Mouse (Mus musculus) MEL (cell line): Measurements from ENCODE around the gene Tcf7l2. TPM values are rescaled to one million over a fixed set of nuclear protein-coding genes. Genes with fewer than 3 reads are reported as not detected.

Experiments
- DNase-seq: peaks from one replicate; pipeline ENCODE4 v3.0.0; 2011; ENCODE audit warnings: low read depth, low spot score
- H3K27ac ChIP-seq: 2 replicates; pipeline ENCODE4 v1.5.1; 2012; ENCODE audit warnings: low read depth, mild to moderate bottlenecking, control low read depth, low read length, moderate library complexity; ENCODE audit not compliant: control insufficient read depth
- H3K27me3 ChIP-seq, 2 experiments: fragments of 150-350 bp in 1 of 2; sonication (generic) in 1 of 2; 2 replicates each; pipeline ENCODE4 v1.6.1; 2012; ENCODE audit warnings: low read length in 2 of 2, mild to moderate bottlenecking in 2 of 2, improper control_type of control experiment in 1 of 2, moderate library complexity in 1 of 2; ENCODE audit not compliant: insufficient read depth in 2 of 2, control insufficient read depth in 1 of 2
- H3K36me3 ChIP-seq, 2 experiments: 2 replicates each; pipeline ENCODE4 v1.6.1; 2012 to 2014; ENCODE audit warnings: low read length in 2 of 2, improper control_type of control experiment in 1 of 2, inconsistent platforms in 1 of 2, mild to moderate bottlenecking in 1 of 2; ENCODE audit not compliant: insufficient read depth in 2 of 2, control insufficient read depth in 1 of 2
- H3K4me1 ChIP-seq, 2 experiments: fragments of 150-350 bp in 1 of 2; sonication (generic) in 1 of 2; 2 replicates each; pipeline ENCODE4 v1.6.1; 2012; ENCODE audit warnings: low read length in 2 of 2, improper control_type of control experiment in 1 of 2, mild to moderate bottlenecking in 1 of 2; ENCODE audit not compliant: insufficient read depth in 2 of 2, control insufficient read depth in 1 of 2
- H3K4me3 ChIP-seq, 2 experiments: fragments of 150-350 bp in 1 of 2; sonication (generic) in 1 of 2; 2 replicates each; pipeline ENCODE4 v1.5.1; 2012; ENCODE audit warnings: low read depth in 2 of 2, low read length in 2 of 2, mild to moderate bottlenecking in 2 of 2, moderate library complexity in 2 of 2, control low read depth in 1 of 2, improper control_type of control experiment in 1 of 2; ENCODE audit not compliant: control insufficient read depth in 1 of 2, insufficient read depth in 1 of 2
- H3K79me2 ChIP-seq: 2 replicates; pipeline ENCODE4 v1.6.1; 2012; ENCODE audit warnings: mild to moderate bottlenecking, low read length, moderate library complexity; ENCODE audit not compliant: control insufficient read depth, poor library complexity, insufficient read depth
- H3K9ac ChIP-seq: 2 replicates; pipeline ENCODE4 v1.6.1; 2012; ENCODE audit warnings: low read depth, mild to moderate bottlenecking, control low read depth, low read length, moderate library complexity; ENCODE audit not compliant: control insufficient read depth, poor library complexity, severe bottlenecking
- H3K9me3 ChIP-seq: fragments of 150-350 bp; sonication (generic); replicated peaks from 2 replicates; pipeline ENCODE4 v1.6.1; 2012; ENCODE audit warnings: mild to moderate bottlenecking, low read length, improper control_type of control experiment, moderate library complexity; ENCODE audit not compliant: insufficient read depth
- BHLHE40 ChIP-seq: IDR thresholded peaks from 2 replicates; pipeline ENCODE4 v1.6.1; 2012; ENCODE audit warnings: low read depth, mild to moderate bottlenecking, inconsistent platforms, low read length, improper control_type of control experiment, borderline replicate concordance
- CHD1 ChIP-seq: IDR thresholded peaks from 2 replicates; pipeline ENCODE4 v1.6.1; 2012; ENCODE audit warnings: low read depth, mild to moderate bottlenecking, inconsistent platforms, low read length, improper control_type of control experiment
- CHD2 ChIP-seq: IDR thresholded peaks from 2 replicates; pipeline ENCODE4 v1.6.1; 2011; ENCODE audit warnings: low read length, improper control_type of control experiment
- E2F4 ChIP-seq: IDR thresholded peaks from 2 replicates; pipeline ENCODE4 v1.6.1; 2011; ENCODE audit warnings: low read depth, low read length, improper control_type of control experiment, borderline replicate concordance
- ELF1 ChIP-seq: IDR thresholded peaks from 2 replicates; pipeline ENCODE4 v1.6.1; 2014; ENCODE audit warnings: low read depth, mild to moderate bottlenecking, inconsistent platforms, low read length, improper control_type of control experiment, moderate library complexity
- GABPA ChIP-seq: IDR thresholded peaks from 2 replicates; pipeline ENCODE4 v1.6.1; 2012; ENCODE audit warnings: low read depth, mild to moderate bottlenecking, inconsistent platforms, low read length, improper control_type of control experiment, moderate library complexity
- HCFC1 ChIP-seq: IDR thresholded peaks from 2 replicates; pipeline ENCODE4 v1.6.1; 2012; ENCODE audit warnings: low read depth, mild to moderate bottlenecking, inconsistent platforms, low read length, improper control_type of control experiment, moderate library complexity
- JUND ChIP-seq: IDR thresholded peaks from 2 replicates; pipeline ENCODE4 v1.6.1; 2011; ENCODE audit warnings: low read depth, mild to moderate bottlenecking, improper control_type of control experiment, low read length
- KAT2A ChIP-seq: conservative IDR thresholded peaks from 2 replicates; pipeline ENCODE4 v1.6.1; 2012; ENCODE audit warnings: low read depth, low read length, improper control_type of control experiment, inconsistent platforms
- MAZ ChIP-seq: IDR thresholded peaks from 2 replicates; pipeline ENCODE4 v1.6.1; 2012; ENCODE audit warnings: low read depth, mild to moderate bottlenecking, inconsistent platforms, low read length, improper control_type of control experiment
- MEF2A ChIP-seq: IDR thresholded peaks from 2 replicates; pipeline ENCODE4 v1.6.1; 2014; ENCODE audit warnings: low read depth, mild to moderate bottlenecking, inconsistent platforms, low read length, improper control_type of control experiment; ENCODE audit not compliant: poor library complexity, insufficient replicate concordance, severe bottlenecking; ENCODE audit errors: extremely low read depth
- MYC ChIP-seq: IDR thresholded peaks from 2 replicates; pipeline ENCODE4 v1.6.1; 2011; ENCODE audit warnings: low read depth, mild to moderate bottlenecking, low read length, improper control_type of control experiment, moderate library complexity
- NELFE ChIP-seq: IDR thresholded peaks from 2 replicates; pipeline ENCODE4 v1.6.1; 2011; ENCODE audit warnings: low read depth, low read length, improper control_type of control experiment
- RAD21 ChIP-seq: IDR thresholded peaks from 2 replicates; pipeline ENCODE4 v1.6.1; 2011; ENCODE audit warnings: mild to moderate bottlenecking, low read depth, low read length, improper control_type of control experiment
- RCOR1 ChIP-seq: IDR thresholded peaks from 2 replicates; pipeline ENCODE4 v1.6.1; 2012; ENCODE audit warnings: low read depth, mild to moderate bottlenecking, inconsistent platforms, low read length, improper control_type of control experiment
- SIN3A ChIP-seq: IDR thresholded peaks from 2 replicates; pipeline ENCODE4 v1.6.1; 2012; ENCODE audit warnings: low read length, improper control_type of control experiment, inconsistent platforms
- TCF12 ChIP-seq: IDR thresholded peaks from 2 replicates; pipeline ENCODE4 v1.6.1; 2014; ENCODE audit warnings: low read depth, mild to moderate bottlenecking, inconsistent platforms, low read length, improper control_type of control experiment, moderate library complexity
- UBTF ChIP-seq: IDR thresholded peaks from 2 replicates; pipeline ENCODE4 v1.6.1; 2012; ENCODE audit warnings: low read depth, mild to moderate bottlenecking, inconsistent platforms, low read length, improper control_type of control experiment, moderate library complexity, borderline replicate concordance; ENCODE audit not compliant: insufficient read depth
- USF1 ChIP-seq: IDR thresholded peaks from 2 replicates; pipeline ENCODE4 v1.6.1; 2014; ENCODE audit warnings: low read depth, mild to moderate bottlenecking, inconsistent platforms, low read length, improper control_type of control experiment, moderate library complexity
- USF2 ChIP-seq, 2 experiments: IDR thresholded peaks; 2 replicates each; pipeline ENCODE4 v1.6.1; 2011 to 2012; ENCODE audit warnings: improper control_type of control experiment in 2 of 2, low read length in 2 of 2, borderline replicate concordance in 1 of 2, inconsistent platforms in 1 of 2, low read depth in 1 of 2, mild to moderate bottlenecking in 1 of 2; ENCODE audit not compliant: insufficient read depth in 1 of 2
- ZC3H11A ChIP-seq: IDR thresholded peaks from 2 replicates; pipeline ENCODE4 v1.6.1; 2012; ENCODE audit warnings: low read depth, mild to moderate bottlenecking, inconsistent platforms, low read length, improper control_type of control experiment
- polyA plus RNA-seq, 2 experiments: library from polyadenylated mRNA; stranded (reverse) in 1 of 2; unstranded in 1 of 2; fragments of >175 nt in 1 of 2; fragments of >200 nt in 1 of 2; gene quantifications; 2 replicates each; pipeline versions ENCODE4 v1.2.1 to v1.2.4; 2012; ENCODE audit warnings: low replicate concordance in 2 of 2, low read depth in 1 of 2; ENCODE audit not compliant: insufficient read length in 2 of 2, insufficient read depth in 1 of 2, missing spikeins in 1 of 2
- total RNA-seq: library from RNA; depleted of rRNA; stranded (reverse); fragments of 300-350 nt; gene quantifications from 2 replicates; pipeline ENCODE4 v1.2.3, GENCODE M21; 2012

Gene Tcf7l2
- total and polyA plus RNA-seq, 3 experiments = 0.65 to 12.8 TPM; not detected in 1

GRCm38 (mm10) chr19:55795349-55795748 is 53.7 kb downstream of the Tcf7l2 start:
- no peak overlapping the region for H3K27ac ChIP-seq
- TF ChIP-seq MAZ = no peak
- no peak for TF ChIP-seq GABPA
- no peak for TF ChIP-seq JUND
- no peak for TF ChIP-seq HCFC1
- TF ChIP-seq, all 39 proteins: peak for 0
- Histone ChIP-seq H3K4me1 (no peaks in the 10 kb centered on the region), H3K36me3 (no peaks in the 10 kb centered on the region), H3K27me3 (peaks cover 4% of the 10 kb centered on the region in 2 experiments; a peak in 3 of 4 replicates), H3K4me3 (no peak overlapping the region), H3K9me3 (no peaks in the 10 kb centered on the region), H3K79me2 (no peaks in the 10 kb centered on the region), H3K9ac (no peak overlapping the region)
- DNase-seq = no peak

GRCm38 (mm10) chr19:55797834-55798233 is 56.2 kb downstream of the Tcf7l2 start:
- Histone ChIP-seq H3K4me3 (no peak overlapping the region), H3K36me3 (no peaks in the 10 kb centered on the region), H3K9me3 (no peaks in the 10 kb centered on the region), H3K79me2 (no peaks in the 10 kb centered on the region), H3K27me3 (peaks cover 8 to 12% of the 10 kb centered on the region in 2 experiments), H3K9ac (no peak overlapping the region), H3K4me1 (no peaks in the 10 kb centered on the region), H3K27ac (no peak overlapping the region)
- no peak for DNase-seq
- TF ChIP-seq ZC3H11A (no peak), USF1 (no peak), KAT2A (no peak), CHD2 (no peak), SIN3A (no peak), JUND (no peak), GABPA (no peak), MYC (no peak), MEF2A (no peak), BHLHE40 (no peak), NELFE (no peak), CHD1 (no peak), RCOR1 (no peak), USF2 (IDR thresholded peaks at IDR 0.05; ENCODE audit: borderline replicate concordance in 1 of 2, insufficient read depth in 1 of 2, low read depth in 1 of 2, low read length in 2 of 2) (no peak), UBTF (no peak), ELF1 (no peak), RAD21 (no peak), E2F4 (no peak), TCF12 (no peak)
